Mouse (Mus musculus): Measurements from ENCODE around the gene Ano2.

Gene Ano2

GRCm38 (mm10) chr6:125690057-125690703 is at the start of gene Ano2:
Gene Ano2 (plus strand): TSS chr6:125690419.
- no peak for DNase-seq (ENCODE audit: extremely low spot score, low read depth, low spot score)

- DNase-seq (ENCODE audit: extremely low spot score, low read depth, low spot score): no peak
Measured at GRCm38 (mm10) chr6:125640486-125640885, 49.7 kb upstream of the Ano2 start.

GRCm38 (mm10) chr6:125641146-125641545 is 49.1 kb upstream of the Ano2 start:
- DNase-seq (ENCODE audit: extremely low spot score, low read depth, low spot score): no peak

GRCm38 (mm10) chr6:125648964-125649363 is 41.3 kb upstream of the Ano2 start:
- DNase-seq (ENCODE audit: extremely low spot score, low read depth, low spot score): no peak

- DNase-seq (ENCODE audit: extremely low spot score, low read depth, low spot score): no peak
Measured at GRCm38 (mm10) chr6:125651335-125651734, 38.9 kb upstream of the Ano2 start.

- no peak for DNase-seq (ENCODE audit: extremely low spot score, low read depth, low spot score)
Measured at GRCm38 (mm10) chr6:125653416-125653815, 36.8 kb upstream of the Ano2 start.

- no peak for DNase-seq (ENCODE audit: extremely low spot score, low read depth, low spot score)
Measured at GRCm38 (mm10) chr6:125656921-125657320, 33.3 kb upstream of the Ano2 start.

- DNase-seq (ENCODE audit: extremely low spot score, low read depth, low spot score): no peak
Measured at GRCm38 (mm10) chr6:125657966-125658365, 32.3 kb upstream of the Ano2 start.

GRCm38 (mm10) chr6:125661106-125661877 is 28.9 kb upstream of the Ano2 start:
- DNase-seq (ENCODE audit: extremely low spot score, low read depth, low spot score): peak; percentile 24

GRCm38 (mm10) chr6:125663906-125664305 is 26.3 kb upstream of the Ano2 start:
- no peak for DNase-seq (ENCODE audit: extremely low spot score, low read depth, low spot score)

GRCm38 (mm10) chr6:125671835-125672234 is 18.4 kb upstream of the Ano2 start:
- no peak for DNase-seq (ENCODE audit: extremely low spot score, low read depth, low spot score)

- no peak for DNase-seq (ENCODE audit: extremely low spot score, low read depth, low spot score)
Measured at GRCm38 (mm10) chr6:125678492-125678891, 11.7 kb upstream of the Ano2 start.

- DNase-seq (ENCODE audit: extremely low spot score, low read depth, low spot score): no peak
Measured at GRCm38 (mm10) chr6:125680613-125681012, 9.6 kb upstream of the Ano2 start.

- DNase-seq (ENCODE audit: extremely low spot score, low read depth, low spot score): no peak
Measured at GRCm38 (mm10) chr6:125685420-125685819, 4.8 kb upstream of the Ano2 start.

- DNase-seq (ENCODE audit: extremely low spot score, low read depth, low spot score): no peak
Measured at GRCm38 (mm10) chr6:125687986-125688385, 2.2 kb upstream of the Ano2 start.

- DNase-seq (ENCODE audit: extremely low spot score, low read depth, low spot score): no peak
Measured at GRCm38 (mm10) chr6:125701146-125701545, 10.9 kb downstream of the Ano2 start.

GRCm38 (mm10) chr6:125711261-125711660 is 21.0 kb downstream of the Ano2 start:
- DNase-seq (ENCODE audit: extremely low spot score, low read depth, low spot score): no peak

- DNase-seq (ENCODE audit: extremely low spot score, low read depth, low spot score): no peak
Measured at GRCm38 (mm10) chr6:125726408-125726807, 36.2 kb downstream of the Ano2 start.

- DNase-seq (ENCODE audit: extremely low spot score, low read depth, low spot score): no peak
Measured at GRCm38 (mm10) chr6:125727484-125727911, 37.3 kb downstream of the Ano2 start.

- DNase-seq (ENCODE audit: extremely low spot score, low read depth, low spot score): no peak
Measured at GRCm38 (mm10) chr6:125729471-125729870, 39.3 kb downstream of the Ano2 start.

GRCm38 (mm10) chr6:125729986-125730535 is 39.8 kb downstream of the Ano2 start:
- no peak for DNase-seq (ENCODE audit: extremely low spot score, low read depth, low spot score)
